Mouse (Mus musculus): ENCODE results near the gene Mettl21a. TPM values are rescaled to one million over a fixed set of nuclear protein-coding genes. Genes with fewer than 3 reads are reported as not detected.
"Not testable (repeated sequence)": the region's sequence is repeated elsewhere in the genome, so short reads cannot be mapped to it uniquely, and the experiment has no call there.

The Mettl21a gene
- polyA plus RNA-seq, 1 experiment, result 0.26 TPM

DNA sequence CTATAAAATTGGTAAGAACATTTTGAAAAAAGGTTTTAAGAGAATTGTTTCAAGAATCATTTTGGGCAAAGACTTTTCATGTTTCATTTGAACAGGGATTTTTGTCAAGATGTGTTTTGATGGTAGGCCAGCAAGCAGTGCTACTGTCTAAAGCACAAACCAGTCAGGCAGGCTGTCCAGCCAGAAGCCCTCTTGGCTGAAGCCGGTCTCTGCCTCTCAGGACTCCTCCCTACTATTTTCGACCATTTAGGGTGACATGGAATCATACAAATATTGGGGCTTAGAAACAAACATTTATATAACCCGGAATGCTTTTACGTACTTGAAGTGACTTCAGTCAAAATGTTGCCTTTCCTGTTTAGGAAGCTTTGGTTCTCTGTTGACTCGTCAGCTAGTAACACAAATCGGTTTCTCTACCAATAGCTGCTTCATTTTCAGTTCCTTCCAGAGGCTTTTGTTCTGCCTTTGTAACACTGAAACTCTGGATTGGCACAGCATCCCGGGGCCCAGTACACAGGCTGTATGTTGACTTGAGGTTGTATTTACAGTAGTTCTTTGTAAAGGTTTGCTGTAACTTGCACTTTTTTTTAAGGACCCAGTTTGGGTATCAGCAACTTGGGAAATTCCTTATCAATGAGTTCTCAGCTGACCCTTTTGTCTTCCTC is 16.5 kb downstream of the Mettl21a start:
- TF ChIP-seq GATA1 (IDR thresholded peaks at IDR 0.05; ENCODE audit: low read length) (no peak), TAL1 (IDR thresholded peaks at IDR 0.05; ENCODE audit: low read length) (no peak)
- Histone ChIP-seq H3K36me3 (ENCODE audit: control insufficient read depth) (peaks cover 74% of the 10 kb centered on the region), H3K27me3 (ENCODE audit: control insufficient read depth) (no peaks in the 10 kb centered on the region), H3K9me3 (ENCODE audit: control insufficient read depth, low read length) (no peaks in the 10 kb centered on the region), H3K4me1 (ENCODE audit: control insufficient read depth) (peaks cover under 1% of the 10 kb centered on the region), H3K4me3 (replicated peaks) (no peak overlapping the region)

DNA sequence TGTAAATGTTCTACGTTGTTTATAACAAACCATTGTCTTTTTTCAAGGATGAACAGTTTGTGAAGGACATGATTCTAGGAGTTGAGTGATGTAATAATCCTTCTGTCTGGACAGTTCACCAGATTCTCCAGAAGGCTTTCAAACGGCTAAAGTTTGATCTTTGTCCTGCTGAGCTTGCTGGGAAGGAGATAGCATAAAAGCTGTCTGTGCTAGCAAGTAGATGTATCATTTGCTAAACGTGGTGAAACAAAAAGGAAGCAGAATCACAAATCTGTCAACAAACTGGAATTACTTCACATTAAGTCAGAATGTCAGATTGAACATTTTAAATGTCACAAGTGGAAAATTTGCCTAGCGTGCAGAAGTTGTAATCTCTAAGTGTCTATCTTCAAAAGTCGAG is 18.1 kb downstream of the Mettl21a start:
- Histone ChIP-seq H3K36me3 (ENCODE audit: control insufficient read depth) (peaks cover 61% of the 10 kb centered on the region), H3K4me3 (replicated peaks) (no peak overlapping the region), H3K9me3 (ENCODE audit: control insufficient read depth, low read length) (no peaks in the 10 kb centered on the region), H3K27me3 (ENCODE audit: control insufficient read depth) (no peaks in the 10 kb centered on the region), H3K4me1 (ENCODE audit: control insufficient read depth) (no peaks in the 10 kb centered on the region; the same call in 1 of the 2 replicates)
- no peak for TF ChIP-seq TAL1 (IDR thresholded peaks at IDR 0.05; ENCODE audit: low read length)
- no peak for TF ChIP-seq GATA1 (IDR thresholded peaks at IDR 0.05; ENCODE audit: low read length)

DNA sequence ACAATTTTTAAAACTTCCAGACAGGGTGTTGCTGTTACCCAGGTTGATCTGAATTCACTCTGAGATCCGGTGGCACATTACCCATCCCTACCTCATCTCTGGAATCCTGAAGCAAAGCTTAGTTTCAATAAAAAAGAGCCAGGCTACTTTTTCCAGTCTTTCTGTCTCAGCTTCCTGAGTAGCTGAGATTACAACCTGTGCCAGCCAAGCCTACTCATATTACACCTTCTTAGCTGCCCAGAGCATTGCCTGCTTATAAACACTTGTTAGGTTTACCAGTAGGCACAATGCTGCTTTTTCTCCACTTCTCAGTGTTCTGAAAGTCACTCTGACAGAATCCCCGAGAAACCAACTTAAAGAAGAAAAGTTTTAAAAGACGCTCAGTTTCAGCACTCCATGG is 38.2 kb downstream of the Mettl21a start:
- no peaks in the 10 kb centered on the region for H3K27me3 ChIP-seq (ENCODE audit: control insufficient read depth)
- H3K9me3 ChIP-seq (ENCODE audit: control insufficient read depth, low read length), result no peaks in the 10 kb centered on the region
- no peaks in the 10 kb centered on the region for H3K4me1 ChIP-seq (ENCODE audit: control insufficient read depth)
- peaks cover 79% of the 10 kb centered on the region for H3K36me3 ChIP-seq (ENCODE audit: control insufficient read depth)
- no peak overlapping the region for H3K4me3 ChIP-seq (replicated peaks)
- TF ChIP-seq TAL1 (IDR thresholded peaks at IDR 0.05; ENCODE audit: low read length) (no peak), GATA1 (IDR thresholded peaks at IDR 0.05; ENCODE audit: low read length) (no peak)

DNA sequence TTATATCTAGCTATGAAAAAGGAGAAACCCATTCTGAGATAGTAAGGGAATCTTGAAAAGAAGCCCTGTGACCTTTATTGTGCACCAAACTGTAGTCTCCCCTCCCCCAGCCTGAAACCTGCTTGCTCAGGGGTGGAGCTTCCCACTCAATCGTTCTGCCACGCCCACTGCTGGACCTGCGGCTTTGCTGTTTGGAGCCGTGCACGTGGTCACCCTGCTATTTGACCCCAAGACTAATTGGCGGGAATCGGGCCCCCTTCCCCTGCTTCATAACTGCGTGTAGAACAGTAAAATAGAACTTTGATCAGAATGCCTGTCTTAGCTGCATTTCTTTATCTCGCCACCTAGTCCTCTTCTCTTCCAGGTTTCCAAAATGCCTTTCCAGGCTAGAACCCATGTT is 39.1 kb downstream of the Mettl21a start:
- not testable (repeated sequence) for H3K9me3 ChIP-seq (ENCODE audit: control insufficient read depth, low read length); H3K4me3 ChIP-seq (replicated peaks); H3K27me3 ChIP-seq (ENCODE audit: control insufficient read depth); H3K4me1 ChIP-seq (ENCODE audit: control insufficient read depth)
- H3K36me3 ChIP-seq (ENCODE audit: control insufficient read depth), result peaks cover 83% of the 10 kb centered on the region

DNA sequence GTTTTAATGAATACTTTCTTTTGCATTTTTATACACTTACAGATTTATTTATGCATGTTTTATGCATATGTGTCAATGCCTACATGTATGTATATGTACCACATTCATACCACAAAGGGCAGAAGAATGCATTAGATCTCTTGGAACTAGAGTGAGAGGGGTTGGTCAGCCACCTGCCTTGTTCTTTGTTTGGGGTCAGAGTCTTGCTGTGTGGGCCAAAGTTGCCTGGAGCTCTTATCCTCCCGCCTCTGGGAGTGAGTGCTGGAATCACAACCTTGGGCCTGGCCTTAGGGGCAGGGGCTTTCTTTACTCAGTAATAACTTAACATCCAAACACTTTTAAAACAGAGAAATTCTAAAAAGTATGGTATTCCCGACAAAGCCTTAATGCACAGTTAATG is 40.3 kb downstream of the Mettl21a start:
- no peak overlapping the region for H3K4me3 ChIP-seq (replicated peaks)
- H3K36me3 ChIP-seq (ENCODE audit: control insufficient read depth), result peaks cover 84% of the 10 kb centered on the region
- no peaks in the 10 kb centered on the region for H3K4me1 ChIP-seq (ENCODE audit: control insufficient read depth)
- no peaks in the 10 kb centered on the region for H3K27me3 ChIP-seq (ENCODE audit: control insufficient read depth)
- no peaks in the 10 kb centered on the region for H3K9me3 ChIP-seq (ENCODE audit: control insufficient read depth, low read length)
- TF ChIP-seq GATA1 (IDR thresholded peaks at IDR 0.05; ENCODE audit: low read length) (no peak), TAL1 (IDR thresholded peaks at IDR 0.05; ENCODE audit: low read length) (no peak)

DNA sequence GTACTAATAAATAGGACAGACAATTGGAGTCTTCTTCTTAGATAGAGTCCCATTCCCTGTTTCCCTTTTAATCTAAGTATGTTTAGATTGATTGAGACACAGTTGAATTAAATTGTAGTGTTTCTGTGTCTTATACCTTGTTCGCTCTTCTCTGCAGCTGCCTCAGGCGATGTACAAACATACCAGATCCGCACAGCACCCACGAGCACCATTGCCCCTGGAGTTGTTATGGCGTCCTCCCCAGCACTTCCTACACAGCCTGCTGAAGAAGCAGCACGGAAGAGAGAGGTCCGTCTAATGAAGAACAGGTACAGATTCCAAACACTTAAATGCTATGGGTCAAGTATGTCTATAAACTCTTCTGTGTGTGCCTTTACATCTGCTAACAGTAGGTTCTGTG is 41.0 kb downstream of the Mettl21a start:
- H3K36me3 ChIP-seq (ENCODE audit: control insufficient read depth), result peaks cover 83% of the 10 kb centered on the region
- H3K9me3 ChIP-seq (ENCODE audit: control insufficient read depth, low read length), result no peaks in the 10 kb centered on the region
- H3K4me1 ChIP-seq (ENCODE audit: control insufficient read depth), result no peaks in the 10 kb centered on the region
- no peak overlapping the region for H3K4me3 ChIP-seq (replicated peaks)
- H3K27me3 ChIP-seq (ENCODE audit: control insufficient read depth), result no peaks in the 10 kb centered on the region
- TF ChIP-seq GATA1 (IDR thresholded peaks at IDR 0.05; ENCODE audit: low read length), result no peak
- no peak for TF ChIP-seq TAL1 (IDR thresholded peaks at IDR 0.05; ENCODE audit: low read length)

DNA sequence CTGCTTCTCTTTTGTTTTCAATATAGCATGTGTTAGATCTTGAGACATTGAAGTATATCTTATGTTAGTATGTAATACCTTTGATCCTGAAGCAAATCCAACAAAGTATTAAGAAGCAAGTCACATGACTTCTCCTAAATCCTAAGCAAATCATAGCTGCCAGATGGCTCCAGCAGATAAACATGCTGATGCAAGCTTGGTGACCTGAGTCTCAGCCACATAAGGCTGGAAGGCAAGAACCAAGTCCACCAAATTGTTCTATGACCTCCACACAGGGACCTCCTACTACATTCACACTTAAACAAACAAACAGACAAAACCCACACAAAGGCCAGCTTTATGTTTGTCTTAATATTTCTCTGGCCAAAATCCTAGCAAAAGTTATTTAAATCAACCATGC is 48.8 kb downstream of the Mettl21a start:
- no peak for TF ChIP-seq TAL1 (IDR thresholded peaks at IDR 0.05; ENCODE audit: low read length)
- no peak for TF ChIP-seq GATA1 (IDR thresholded peaks at IDR 0.05; ENCODE audit: low read length)

DNA sequence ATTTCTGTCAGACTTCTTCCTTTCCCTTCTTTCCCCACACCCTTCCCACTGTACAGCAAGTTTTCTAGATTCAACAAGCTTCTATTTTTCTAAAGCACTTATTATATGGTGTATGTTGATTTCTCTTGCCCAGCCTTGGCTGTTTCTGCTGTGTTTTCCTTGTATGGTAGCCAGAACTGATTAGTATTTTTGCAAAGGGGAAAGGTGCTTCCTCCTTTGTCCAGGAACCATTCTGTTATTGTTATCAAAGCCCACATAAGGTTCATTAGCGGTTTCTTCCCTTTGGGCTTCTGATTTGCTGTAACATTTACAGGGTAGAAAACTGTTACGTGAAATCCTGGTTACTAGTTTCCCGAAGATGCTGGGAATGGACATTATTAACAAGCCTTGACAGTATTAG is 56.9 kb downstream of the Mettl21a start:
- Histone ChIP-seq H3K36me3 (ENCODE audit: control insufficient read depth) (peaks cover 70% of the 10 kb centered on the region), H3K4me3 (replicated peaks) (no peak overlapping the region), H3K9me3 (ENCODE audit: control insufficient read depth, low read length) (no peaks in the 10 kb centered on the region), H3K4me1 (ENCODE audit: control insufficient read depth) (no peaks in the 10 kb centered on the region; the same call in 1 of the 2 replicates), H3K27me3 (ENCODE audit: control insufficient read depth) (no peaks in the 10 kb centered on the region)
- TF ChIP-seq TAL1 (IDR thresholded peaks at IDR 0.05; ENCODE audit: low read length), result no peak
- no peak for TF ChIP-seq GATA1 (IDR thresholded peaks at IDR 0.05; ENCODE audit: low read length)

More for the DNA sequence above, 48.8 kb downstream of the Mettl21a start:
- H3K4me3 ChIP-seq (replicated peaks), result no peak overlapping the region
- no peaks in the 10 kb centered on the region for H3K27me3 ChIP-seq (ENCODE audit: control insufficient read depth)
- H3K9me3 ChIP-seq (ENCODE audit: control insufficient read depth, low read length), result no peaks in the 10 kb centered on the region
- peaks cover 80% of the 10 kb centered on the region for H3K36me3 ChIP-seq (ENCODE audit: control insufficient read depth)
- no peaks in the 10 kb centered on the region for H3K4me1 ChIP-seq (ENCODE audit: control insufficient read depth)

Other genes with a start within 250 kb of the Mettl21a start
- gene Creb1, start 84.6 kb downstream of the Mettl21a start, polyA plus RNA-seq (2012), result 0.32 and 0.52 TPM in 2 replicates
- 0.76 and 1.3 TPM in 2 replicates for gene Ccnyl1, start 73.2 kb upstream of the Mettl21a start, polyA plus RNA-seq (2012)
- gene Fzd5, start 120.5 kb upstream of the Mettl21a start, polyA plus RNA-seq (2012), result 1.3 and 2.3 TPM in 2 replicates

All from erythroblast, embryonic 14.5 days (primary cell).